Mouse (Mus musculus) bone marrow, adult 2 months (tissue): Measurements from ENCODE around the gene Nicn1.
A peak's percentile ranks its signal among the peaks of the same experiment; 100 is the strongest.

Source experiments
- CTCF ChIP-seq: fragments of 200-500 bp; IDR thresholded peaks from 2 replicates; pipeline ENCODE4 v1.5.1; 2011; ENCODE audit warnings: low read length, control low read depth; ENCODE audit not compliant: control insufficient read depth, insufficient read depth
- POLR2A ChIP-seq: fragments of 200-500 bp; IDR thresholded peaks from 2 replicates; pipeline ENCODE4 v1.6.1; 2011; ENCODE audit warnings: low read depth, mild to moderate bottlenecking, control low read depth, low read length, borderline replicate concordance; ENCODE audit not compliant: control insufficient read depth

DNA sequence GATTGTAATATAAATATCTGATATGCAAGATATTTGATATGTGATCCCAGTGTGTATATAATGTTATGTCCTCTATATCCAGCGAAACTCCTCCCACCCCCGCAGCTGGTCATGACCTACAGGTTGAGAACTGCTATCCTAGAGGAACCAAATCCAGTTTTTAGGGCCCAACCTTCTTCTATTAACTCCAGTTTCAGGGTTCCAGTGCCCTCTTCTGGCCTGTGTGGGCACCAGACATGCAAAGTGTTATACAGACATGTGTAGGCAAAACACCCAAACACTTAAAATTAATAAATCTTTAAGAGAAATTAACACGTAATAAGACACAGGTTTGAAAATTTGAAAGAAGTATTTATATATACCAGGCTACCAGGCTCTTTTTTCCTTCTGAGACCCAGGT lies 27.3 kb downstream of the Nicn1 start:
- peak; percentile 16; the same call in 1 of the 2 replicates for TF ChIP-seq CTCF
- no peak for TF ChIP-seq POLR2A
